Mouse (Mus musculus) liver, embryonic 13.5 days (tissue): ENCODE data around the gene B3gat2. TPM values are rescaled to one million over a fixed set of nuclear protein-coding genes. Genes with fewer than 3 reads are reported as not detected.

Experiments used
- ATAC-seq: fragments of 200-750 bp; cut with Nextera tagmentation; 2 replicates; pipeline ENCODE4 v1.8.0; 2017; ENCODE audit warnings: low read depth, mild to moderate bottlenecking, moderate number of reproducible peaks, moderate library complexity
- DNase-seq: peaks from one replicate; pipeline ENCODE4 v3.0.0; 2022
- H3K27ac ChIP-seq: fragments of 300-500 bp; sonication (generic); 2 replicates; pipeline ENCODE4 v1.5.1; 2015; ENCODE audit warnings: moderate library complexity, mild to moderate bottlenecking, inconsistent platforms
- H3K27me3 ChIP-seq: fragments of 300-500 bp; sonication (generic); 2 replicates; pipeline ENCODE4 v1.6.1; 2015; ENCODE audit warnings: mild to moderate bottlenecking, inconsistent platforms
- H3K36me3 ChIP-seq: fragments of 300-500 bp; sonication (generic); 2 replicates; pipeline ENCODE4 v1.6.1; 2015; ENCODE audit warnings: mild to moderate bottlenecking, inconsistent platforms
- H3K4me1 ChIP-seq: fragments of 300-500 bp; sonication (generic); replicated peaks from 2 replicates; pipeline ENCODE4 v1.6.1; 2015; ENCODE audit warnings: inconsistent platforms
- H3K4me2 ChIP-seq: fragments of 300-500 bp; sonication (generic); 2 replicates; pipeline ENCODE4 v1.6.1; 2015; ENCODE audit warnings: inconsistent platforms, mild to moderate bottlenecking, moderate library complexity
- H3K4me3 ChIP-seq: fragments of 300-500 bp; sonication (generic); replicated peaks from 2 replicates; pipeline ENCODE4 v1.5.1; 2015; ENCODE audit warnings: mild to moderate bottlenecking, inconsistent platforms
- H3K9ac ChIP-seq: fragments of 300-500 bp; sonication (generic); 2 replicates; pipeline ENCODE4 v1.6.1; 2015; ENCODE audit warnings: mild to moderate bottlenecking, inconsistent platforms
- H3K9me3 ChIP-seq: fragments of 300-500 bp; sonication (generic); replicated peaks from 2 replicates; pipeline ENCODE4 v1.6.1; 2016; ENCODE audit warnings: inconsistent platforms
- WGBS: fragments of 180-500 bp; shearing (Covaris S2); methylation state at CpG from one replicate; pipeline ENCODE4 v1.1.7; 2015; ENCODE audit not compliant: insufficient replicate concordance; 5-methylcytosine and 5-hydroxymethylcytosine counted together
- polyA plus RNA-seq: library from polyadenylated mRNA; unstranded; fragments of >200 nt; fragmentation: Nextera tagmentation; extraction: Ambion mirVana; gene quantifications from 2 replicates; pipeline ENCODE4 v1.2.1, GENCODE M21; 2015

B3gat2 gene
- polyA plus RNA-seq, result 0.12 and 0.17 TPM in 2 replicates

- peaks cover 56% of the 10 kb centered on the region for H3K27me3 ChIP-seq
Observed at GRCm38 (mm10) chr1:23761502-23762135, at the start of gene B3gat2. Gene B3gat2, plus strand, starts transcription at chr1:23761753.

GRCm38 (mm10) chr1:23720326-23720725 is 41.2 kb upstream of the B3gat2 start:
- Histone ChIP-seq H3K9me3 (no peaks in the 10 kb centered on the region), H3K36me3 (no peaks in the 10 kb centered on the region), H3K9ac (no peak overlapping the region), H3K4me2 (no peak overlapping the region), H3K4me1 (no peaks in the 10 kb centered on the region), H3K27me3 (no peaks in the 10 kb centered on the region), H3K27ac (no peak overlapping the region), H3K4me3 (no peak overlapping the region)
- no peak for DNase-seq
- 44% methylated on average over 8 of the region's 8 CpGs for WGBS
- no peak for ATAC-seq

More at GRCm38 (mm10) chr1:23761502-23762135, at the start of gene B3gat2:
- Histone ChIP-seq H3K4me3 (peak within 1 kb of the TSS; percentile 51), H3K4me2 (peak within 1 kb of the TSS; percentile 67), H3K27ac (no peak within 1 kb of the TSS), H3K4me1 (peaks cover 5% of the 10 kb centered on the region), H3K9me3 (no peaks in the 10 kb centered on the region), H3K9ac (no peak within 1 kb of the TSS), H3K36me3 (no peaks in the 10 kb centered on the region)
- WGBS, result 2% methylated on average over 34 of the region's 34 CpGs
- ATAC-seq, result no peak
- no peak for DNase-seq

GRCm38 (mm10) chr1:23721036-23721435 is 40.5 kb upstream of the B3gat2 start:
- WGBS, result 39% methylated on average over 2 of the region's 2 CpGs

GRCm38 (mm10) chr1:23722469-23723372 is 38.8 kb upstream of the B3gat2 start:
- H3K4me1 ChIP-seq, result no peaks in the 10 kb centered on the region
- H3K27me3 ChIP-seq, result no peaks in the 10 kb centered on the region
- no peaks in the 10 kb centered on the region for H3K9me3 ChIP-seq
- H3K4me3 ChIP-seq, result no peak overlapping the region
- no peaks in the 10 kb centered on the region for H3K36me3 ChIP-seq
- no peak for ATAC-seq
- no peak overlapping the region for H3K27ac ChIP-seq
- WGBS, result 72% methylated on average over 15 of the region's 15 CpGs
- no peak overlapping the region for H3K9ac ChIP-seq
- no peak for DNase-seq
- H3K4me2 ChIP-seq, result no peak overlapping the region

More at GRCm38 (mm10) chr1:23721036-23721435, 40.5 kb upstream of the B3gat2 start:
- ATAC-seq, result no peak
- no peak overlapping the region for H3K4me2 ChIP-seq
- no peak for DNase-seq
- H3K9ac ChIP-seq, result no peak overlapping the region
- H3K4me3 ChIP-seq, result no peak overlapping the region
- H3K27ac ChIP-seq, result no peak overlapping the region
- no peaks in the 10 kb centered on the region for H3K36me3 ChIP-seq
- no peaks in the 10 kb centered on the region for H3K9me3 ChIP-seq
- H3K4me1 ChIP-seq, result no peaks in the 10 kb centered on the region
- H3K27me3 ChIP-seq, result no peaks in the 10 kb centered on the region

- Histone ChIP-seq H3K4me1 (no peaks in the 10 kb centered on the region), H3K9me3 (no peaks in the 10 kb centered on the region), H3K27me3 (no peaks in the 10 kb centered on the region), H3K9ac (no peak overlapping the region), H3K4me2 (no peak overlapping the region), H3K4me3 (no peak overlapping the region), H3K27ac (no peak overlapping the region), H3K36me3 (no peaks in the 10 kb centered on the region)
- 74% methylated on average over 5 of the region's 5 CpGs for WGBS
- ATAC-seq, result no peak
- no peak for DNase-seq
Observed at GRCm38 (mm10) chr1:23731324-23731723, 30.2 kb upstream of the B3gat2 start.

- Histone ChIP-seq H3K4me1 (no peaks in the 10 kb centered on the region), H3K27me3 (no peaks in the 10 kb centered on the region), H3K4me3 (no peak overlapping the region), H3K4me2 (no peak overlapping the region), H3K36me3 (no peaks in the 10 kb centered on the region), H3K27ac (no peak overlapping the region), H3K9ac (no peak overlapping the region), H3K9me3 (no peaks in the 10 kb centered on the region)
- ATAC-seq, result no peak
- WGBS, result 55% methylated on average over 3 of the region's 3 CpGs
- no peak for DNase-seq
Observed at GRCm38 (mm10) chr1:23750864-23751532, 10.6 kb upstream of the B3gat2 start.

- no peaks in the 10 kb centered on the region for H3K27me3 ChIP-seq
- no peak overlapping the region for H3K4me3 ChIP-seq
- H3K9me3 ChIP-seq, result no peaks in the 10 kb centered on the region
- 45% methylated on average over 2 of the region's 2 CpGs for WGBS
- H3K4me2 ChIP-seq, result no peak overlapping the region
- DNase-seq (no peak), ATAC-seq (no peak)
- no peaks in the 10 kb centered on the region for H3K4me1 ChIP-seq
- no peaks in the 10 kb centered on the region for H3K36me3 ChIP-seq
- H3K9ac ChIP-seq, result no peak overlapping the region
- no peak overlapping the region for H3K27ac ChIP-seq
Observed at GRCm38 (mm10) chr1:23753091-23753490, 8.5 kb upstream of the B3gat2 start.

GRCm38 (mm10) chr1:23753591-23753990 is 8.0 kb upstream of the B3gat2 start:
- Histone ChIP-seq H3K4me3 (no peak overlapping the region), H3K4me1 (no peaks in the 10 kb centered on the region), H3K9me3 (no peaks in the 10 kb centered on the region), H3K4me2 (no peak overlapping the region), H3K27me3 (no peaks in the 10 kb centered on the region), H3K27ac (no peak overlapping the region), H3K9ac (no peak overlapping the region), H3K36me3 (no peaks in the 10 kb centered on the region)
- WGBS, result 69% methylated on average over 6 of the region's 6 CpGs
- no peak for DNase-seq
- ATAC-seq, result no peak

GRCm38 (mm10) chr1:23754340-23754739 is 7.2 kb upstream of the B3gat2 start:
- ATAC-seq (no peak), DNase-seq (no peak)
- Histone ChIP-seq H3K4me3 (no peak overlapping the region), H3K9ac (no peak overlapping the region), H3K4me2 (no peak overlapping the region), H3K27ac (no peak overlapping the region), H3K36me3 (no peaks in the 10 kb centered on the region), H3K4me1 (no peaks in the 10 kb centered on the region), H3K9me3 (no peaks in the 10 kb centered on the region), H3K27me3 (peaks cover 2% of the 10 kb centered on the region)
- WGBS, result 48% methylated on average over 1 of the region's 1 CpGs

- Histone ChIP-seq H3K4me2 (no peak overlapping the region), H3K4me1 (no peaks in the 10 kb centered on the region), H3K36me3 (no peaks in the 10 kb centered on the region), H3K9ac (no peak overlapping the region), H3K27me3 (peaks cover 8% of the 10 kb centered on the region), H3K27ac (no peak overlapping the region), H3K9me3 (no peaks in the 10 kb centered on the region), H3K4me3 (no peak overlapping the region)
- ATAC-seq (no peak), DNase-seq (no peak)
- 68% methylated on average over 1 of the region's 1 CpGs for WGBS
Observed at GRCm38 (mm10) chr1:23754967-23755366, 6.6 kb upstream of the B3gat2 start.

- Histone ChIP-seq H3K9ac (no peak overlapping the region), H3K4me3 (peak overlapping the region; percentile 51), H3K27ac (no peak overlapping the region), H3K4me1 (peaks cover 5% of the 10 kb centered on the region), H3K27me3 (peaks cover 56% of the 10 kb centered on the region), H3K4me2 (peak overlapping the region; percentile 67), H3K36me3 (no peaks in the 10 kb centered on the region), H3K9me3 (no peaks in the 10 kb centered on the region)
- under 1% methylated on average over 45 of the region's 45 CpGs for WGBS
- ATAC-seq, result no peak
- no peak for DNase-seq
Observed at GRCm38 (mm10) chr1:23762136-23762687, 659 bp downstream of the B3gat2 start.
